Mouse (Mus musculus): Measurements from ENCODE around the gene Klkb1.

Klkb1 gene

DNA sequence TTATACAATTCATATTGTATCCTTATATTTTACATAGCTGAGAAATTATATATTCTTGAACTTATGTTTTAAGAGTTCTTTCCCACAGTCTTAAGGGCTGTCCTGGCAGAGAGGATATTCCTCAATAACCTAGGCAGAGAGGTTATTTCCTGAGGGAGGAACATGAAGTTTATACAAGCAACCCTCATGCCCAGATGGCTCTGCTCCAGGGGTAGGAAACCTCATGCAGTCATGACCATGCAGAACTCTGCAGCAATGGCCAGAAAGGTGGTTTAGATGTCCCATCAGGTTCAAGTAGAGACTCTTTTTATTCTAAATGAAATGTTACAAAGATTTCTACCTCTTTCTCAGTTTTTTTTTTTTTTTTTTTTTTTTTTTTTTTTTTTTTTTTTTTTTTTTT is 25.6 kb downstream of the Klkb1 start:
- in situ Hi-C loops (cut with MboI, MseI), result no loop called here

GRCm38 (mm10) chr8:45268485-45268884 is 26.2 kb downstream of the Klkb1 start:
- in situ Hi-C loops (cut with MboI, MseI), result no loop called here

DNA sequence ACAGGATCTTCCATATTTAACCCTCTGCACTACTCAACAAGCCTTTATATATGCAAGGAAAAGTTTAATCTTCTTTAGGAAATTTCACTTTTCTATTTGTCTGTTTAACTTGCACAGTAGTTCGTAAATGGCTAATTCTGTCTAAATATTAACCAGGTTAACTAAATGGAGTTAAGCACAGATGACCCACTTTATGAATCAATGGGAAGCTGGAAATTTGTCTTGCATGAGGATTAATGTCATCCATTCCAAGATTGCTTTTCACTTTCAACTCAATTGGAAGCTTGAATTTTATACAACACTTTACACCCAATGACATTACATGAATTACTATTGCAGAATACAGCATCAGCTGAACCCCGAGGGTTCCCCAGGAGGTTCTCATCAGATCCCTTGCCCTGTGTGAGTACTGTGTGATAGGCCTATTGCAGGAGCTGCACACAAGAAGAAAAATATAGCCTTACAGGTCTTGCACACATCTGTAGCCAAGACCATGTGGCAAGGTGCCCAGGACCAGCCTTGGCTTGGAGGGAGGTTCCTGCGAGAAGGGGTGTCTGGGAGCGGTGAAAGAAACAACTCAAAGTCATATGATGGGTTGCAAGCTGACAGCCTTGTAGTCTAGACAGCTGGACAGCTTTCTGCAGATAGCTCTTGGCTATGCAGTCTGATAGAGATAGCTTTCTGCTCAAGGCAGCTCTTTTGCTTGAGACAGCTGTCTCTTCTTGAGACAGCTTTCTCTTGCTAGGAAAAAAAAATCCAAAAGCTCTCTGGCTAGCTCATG is 26.9 kb downstream of the Klkb1 start:
- in situ Hi-C loops (cut with MboI, MseI), result no loop called here

- in situ Hi-C loops (cut with MboI, MseI), result no loop called here
Observed at GRCm38 (mm10) chr8:45266993-45267392, 27.7 kb downstream of the Klkb1 start.

- in situ Hi-C loops (cut with MboI, MseI), result no loop called here
Observed at GRCm38 (mm10) chr8:45264918-45265317, 29.7 kb downstream of the Klkb1 start.

- in situ Hi-C loops (cut with MboI, MseI), result no loop called here
Observed at GRCm38 (mm10) chr8:45262851-45263250, 31.8 kb downstream of the Klkb1 start.

DNA sequence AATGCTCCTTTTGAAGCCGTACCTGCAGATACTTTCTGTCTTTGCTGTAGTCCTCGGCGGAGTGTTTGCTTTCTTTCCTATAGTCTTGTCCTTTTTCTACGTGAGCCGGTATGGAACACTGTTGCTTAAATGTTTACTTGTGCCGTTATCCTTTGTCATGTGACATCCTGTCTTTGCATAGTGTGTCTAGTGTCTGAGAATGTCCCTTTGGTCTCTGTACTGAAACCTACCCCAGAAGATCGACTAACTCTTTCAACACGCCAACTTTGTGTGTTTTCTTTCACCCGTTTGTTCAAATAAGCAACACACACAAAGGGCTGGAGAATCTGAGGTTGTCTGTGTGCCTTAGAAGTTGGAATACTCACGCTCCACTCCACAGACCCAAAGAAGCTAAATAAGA is 32.7 kb downstream of the Klkb1 start, which contains the start of gene F11:
TSS of gene F11 (minus strand) at position 112 of the 400 bp plus-strand sequence.
- in situ Hi-C loops (cut with MboI, MseI), result no loop called here

- in situ Hi-C loops (cut with MboI, MseI), result no loop called here
Observed at GRCm38 (mm10) chr8:45258421-45258820, 36.2 kb downstream of the Klkb1 start.

GRCm38 (mm10) chr8:45255040-45255439 is 39.6 kb downstream of the Klkb1 start:
- in situ Hi-C loops (cut with MboI, MseI), result no loop called here

GRCm38 (mm10) chr8:45254194-45254842 is 40.3 kb downstream of the Klkb1 start:
- in situ Hi-C loops (cut with MboI, MseI), result no loop called here

GRCm38 (mm10) chr8:45253586-45253985 is 41.1 kb downstream of the Klkb1 start:
- in situ Hi-C loops (cut with MboI, MseI), result no loop called here

GRCm38 (mm10) chr8:45253111-45253510 is 41.5 kb downstream of the Klkb1 start:
- in situ Hi-C loops (cut with MboI, MseI), result no loop called here

DNA sequence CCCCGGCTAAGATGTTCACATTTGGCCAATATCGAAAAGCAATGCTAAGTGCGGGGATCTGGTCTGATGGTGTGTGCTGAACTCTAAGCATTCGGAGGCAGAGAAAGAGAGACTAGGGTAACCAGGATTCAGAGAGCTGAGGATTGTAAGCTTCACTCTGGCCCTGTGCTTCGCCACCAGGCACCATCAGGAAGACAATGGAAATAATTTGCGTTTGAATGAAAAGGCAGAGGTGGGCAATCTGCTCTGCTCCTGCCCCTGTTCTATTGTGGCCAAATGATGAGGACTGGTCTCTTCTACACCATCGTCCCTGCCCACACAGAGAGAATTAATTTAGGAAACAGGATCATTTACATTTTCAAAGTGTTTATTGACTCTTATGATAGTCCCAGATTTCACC is 48.4 kb downstream of the Klkb1 start:
- in situ Hi-C loops (cut with MboI, MseI), result no loop called here

DNA sequence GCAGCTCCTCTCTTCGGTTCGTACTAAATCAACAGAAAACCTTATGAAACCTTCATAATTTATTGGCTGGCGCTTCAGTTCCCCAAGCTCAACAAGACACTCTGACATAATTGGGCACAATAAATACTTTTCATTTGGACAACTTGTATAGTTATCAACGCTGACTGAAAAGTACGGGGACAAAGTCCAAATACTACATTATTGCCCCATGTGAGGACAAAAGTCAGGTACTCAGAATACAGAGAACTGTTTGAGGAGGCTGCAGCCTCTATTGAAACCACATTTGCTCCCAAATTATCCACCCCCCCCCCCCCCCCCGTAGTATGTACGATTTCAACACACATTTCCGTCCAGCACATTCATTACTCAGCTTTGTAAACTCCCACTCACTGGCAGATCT is 55.3 kb downstream of the Klkb1 start:
- in situ Hi-C loops (cut with MboI, MseI), result no loop called here

DNA sequence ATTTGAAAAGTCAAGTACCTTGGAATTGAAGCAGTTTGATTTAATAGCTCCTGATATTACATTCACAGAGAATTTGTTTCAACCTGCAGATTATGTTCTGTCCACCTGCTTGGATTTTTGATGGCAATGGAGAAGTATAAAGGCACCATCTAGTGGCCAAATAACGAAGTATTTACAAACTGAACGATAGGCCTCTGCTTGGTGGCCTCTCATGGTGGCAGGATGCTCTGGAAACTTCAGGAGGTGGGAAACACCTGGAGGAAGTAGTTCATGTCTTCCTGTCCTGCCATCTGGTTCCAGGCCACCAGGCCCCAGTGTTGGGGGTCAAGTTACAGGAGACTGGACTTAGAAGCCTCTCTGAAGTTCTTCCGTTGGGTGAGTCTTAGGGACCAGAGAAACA is 56.4 kb downstream of the Klkb1 start:
- in situ Hi-C loops (cut with MboI, MseI), result no loop called here

DNA sequence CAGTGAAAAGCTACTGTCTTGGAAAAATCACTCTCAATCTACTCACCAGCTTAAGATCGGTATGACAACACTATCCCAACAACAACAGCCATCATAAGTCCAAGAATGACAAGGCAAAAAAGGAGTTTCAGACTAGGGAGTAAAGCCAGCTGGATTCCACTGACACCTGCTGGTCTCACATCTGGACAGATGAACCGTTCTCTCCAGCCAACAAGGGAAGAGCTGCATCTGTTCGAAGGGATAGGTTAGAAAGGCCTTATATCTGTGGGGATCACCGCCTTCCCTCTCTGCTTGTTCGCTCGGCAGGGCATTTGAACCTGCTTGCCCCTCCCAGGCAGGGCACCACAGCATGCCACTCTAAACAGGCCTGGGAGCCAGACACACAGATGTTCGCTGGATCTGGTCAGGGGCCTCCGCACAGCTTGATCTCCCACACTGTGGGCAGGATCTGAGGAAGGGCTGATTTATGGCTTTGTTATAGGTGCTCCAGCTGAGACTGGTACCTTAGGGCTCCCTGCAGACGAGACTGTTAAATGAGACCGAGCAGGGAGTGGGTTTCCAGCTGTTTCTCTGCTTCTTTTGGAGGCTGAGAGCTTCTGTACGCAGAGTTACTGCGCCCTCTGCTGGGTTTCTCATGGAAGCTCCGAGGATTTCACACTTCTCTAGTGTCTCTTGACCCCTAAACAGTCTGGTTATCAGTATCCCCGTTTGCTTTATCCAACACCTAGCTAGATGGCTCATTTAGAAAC is 58.3 kb downstream of the Klkb1 start:
- in situ Hi-C loops (cut with MboI, MseI), result no loop called here

DNA sequence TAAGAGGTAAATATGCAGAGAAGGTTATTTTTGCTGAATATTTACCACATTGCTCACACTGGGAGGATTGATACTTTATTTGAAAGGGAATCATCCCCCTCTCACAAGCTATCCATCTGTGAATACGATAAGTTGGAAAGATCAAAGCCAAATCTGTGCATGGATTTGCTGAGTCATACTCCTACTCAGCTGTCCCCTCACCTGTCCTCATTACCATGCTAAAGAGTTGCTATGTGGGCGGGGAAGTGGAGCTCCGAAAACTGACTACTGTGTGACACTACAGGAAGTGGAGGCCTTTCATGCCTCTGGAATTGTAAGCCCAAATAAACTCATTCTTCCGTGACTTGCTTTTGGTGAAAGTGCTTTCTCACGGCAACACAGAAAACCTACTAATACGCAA is 59.4 kb downstream of the Klkb1 start:
- in situ Hi-C loops (cut with MboI, MseI), result no loop called here

DNA sequence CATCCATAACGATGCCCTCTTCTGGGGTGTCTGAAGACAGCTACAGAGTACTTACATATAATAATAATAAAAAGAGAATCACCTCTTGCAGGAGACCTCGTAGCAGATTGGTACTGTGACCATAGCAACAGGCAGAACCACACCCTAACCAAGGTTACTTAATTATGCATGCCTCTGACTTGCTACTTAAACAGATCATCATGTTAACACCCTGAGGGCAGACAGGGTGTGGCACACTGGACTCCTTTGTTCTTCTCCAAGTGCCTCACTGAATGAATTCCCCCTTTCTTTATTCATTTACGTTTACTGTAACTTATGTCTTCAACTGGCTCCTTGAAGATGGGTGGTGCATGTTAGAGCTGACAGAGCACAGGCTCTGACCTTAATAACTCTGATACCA is 61.4 kb downstream of the Klkb1 start:
- in situ Hi-C loops (cut with MboI, MseI), result no loop called here
